Mouse (Mus musculus) brain, embryonic 14.5 days (tissue): Measurements from ENCODE around the gene Serinc5. TPM values are rescaled to one million over a fixed set of nuclear protein-coding genes. Genes with fewer than 3 reads are reported as not detected.
"Not testable (repeated sequence)": the region's sequence is repeated elsewhere in the genome, so short reads cannot be mapped to it uniquely, and the experiment has no call there.

Experiments used
- DNase-seq: peaks from one replicate; pipeline ENCODE4 v3.0.0-alpha.2; 2011; ENCODE audit warnings: low read depth
- CTCF ChIP-seq: fragments of 200-500 bp; IDR thresholded peaks from 2 replicates; pipeline ENCODE4 v1.5.1; 2012; ENCODE audit warnings: inconsistent platforms, mild to moderate bottlenecking, moderate library complexity, borderline replicate concordance; ENCODE audit not compliant: insufficient read depth, insufficient read length; ENCODE audit errors: extremely low read depth
- POLR2A ChIP-seq: fragments of 200-500 bp; IDR thresholded peaks from 2 replicates; pipeline ENCODE4 v1.6.1; 2012; ENCODE audit warnings: mild to moderate bottlenecking, inconsistent platforms, borderline replicate concordance; ENCODE audit not compliant: poor library complexity, insufficient read depth, insufficient read length, severe bottlenecking; ENCODE audit errors: extremely low read depth
- polyA plus RNA-seq: library from polyadenylated mRNA; depleted of rRNA; stranded (reverse); fragments of >200 nt; gene quantifications from 2 replicates; pipeline ENCODE4 v1.2.3, GENCODE M21; 2012

Gene Serinc5
- polyA plus RNA-seq, 1 experiment, result 31.7 TPM

DNA sequence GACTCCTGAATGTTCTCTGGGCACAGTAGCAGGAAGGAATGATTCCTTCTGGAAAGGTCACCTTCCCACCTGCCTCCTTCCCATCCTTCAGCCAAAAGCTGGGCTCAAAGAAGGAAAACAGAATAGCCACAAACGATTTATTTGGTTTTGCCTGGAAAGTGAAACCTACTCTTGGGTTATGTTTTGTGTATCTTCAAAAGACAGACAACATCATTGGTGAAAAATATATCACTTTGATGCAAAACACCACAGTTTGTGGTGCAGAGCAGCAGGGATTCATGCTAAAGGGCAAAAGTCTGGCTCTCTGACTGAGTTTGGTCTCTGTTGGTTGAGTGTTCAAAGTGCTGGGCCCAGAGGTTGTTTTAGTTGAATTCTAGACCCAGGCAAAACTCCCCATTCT, 60.8 kb downstream of the Serinc5 start:
- no peak for DNase-seq
- no peak for TF ChIP-seq CTCF
- TF ChIP-seq POLR2A, result no peak

GRCm38 (mm10) chr13:92674676-92675075, 63.8 kb downstream of the Serinc5 start:
- no peak for TF ChIP-seq CTCF

DNA sequence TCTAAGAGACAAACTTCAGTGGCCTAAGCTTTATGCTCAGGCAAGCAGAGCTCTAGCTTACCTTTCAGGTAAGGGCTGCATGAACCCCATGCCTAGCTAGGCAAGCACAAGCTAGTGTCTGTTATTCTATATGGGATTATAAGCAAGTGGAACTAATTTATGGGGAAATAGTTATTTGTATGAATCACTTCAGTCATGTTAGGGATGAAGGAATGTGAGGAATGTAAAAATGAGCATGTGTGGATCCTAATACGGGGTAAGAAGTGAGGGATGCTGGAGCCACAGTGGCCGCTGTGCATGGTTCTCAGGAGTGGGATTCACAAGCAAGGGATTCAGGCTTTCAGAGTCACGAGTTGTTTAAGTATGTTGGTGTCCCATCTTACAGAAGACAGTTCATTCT, 64.4 kb downstream of the Serinc5 start:
- DNase-seq, result no peak
- TF ChIP-seq CTCF, result no peak
- no peak for TF ChIP-seq POLR2A

More at GRCm38 (mm10) chr13:92674676-92675075, 63.8 kb downstream of the Serinc5 start:
- DNase-seq, result no peak

GRCm38 (mm10) chr13:92675897-92676584, 65.2 kb downstream of the Serinc5 start:
- DNase-seq, result no peak
- TF ChIP-seq POLR2A (no peak), CTCF (no peak)

GRCm38 (mm10) chr13:92677656-92678055, 66.8 kb downstream of the Serinc5 start:
- no peak for TF ChIP-seq CTCF
- no peak for TF ChIP-seq POLR2A
- DNase-seq, result no peak

DNA sequence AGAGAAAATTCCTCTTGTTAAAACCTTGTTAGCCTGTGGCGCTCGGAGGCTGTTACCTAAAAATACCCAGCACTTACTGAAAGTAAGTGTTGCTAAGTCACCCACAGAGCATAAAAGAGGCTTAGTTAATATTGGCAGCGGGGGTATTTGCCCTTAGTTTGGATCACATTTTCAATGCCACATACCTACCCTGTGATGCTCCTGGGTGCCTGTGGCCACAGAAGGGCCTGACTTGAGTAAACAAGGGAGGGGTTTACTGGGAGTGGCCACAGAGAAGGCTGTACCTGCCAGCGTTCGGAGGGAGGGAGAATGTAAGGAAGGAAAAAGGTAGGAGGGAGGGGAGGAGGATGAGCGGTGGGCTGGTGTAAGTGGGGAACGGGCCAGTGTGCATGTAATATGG, 68.8 kb downstream of the Serinc5 start:
- TF ChIP-seq CTCF (no peak), POLR2A (no peak)
- no peak for DNase-seq

GRCm38 (mm10) chr13:92681541-92681940, 70.7 kb downstream of the Serinc5 start:
- TF ChIP-seq CTCF, result no peak
- no peak for TF ChIP-seq POLR2A
- no peak for DNase-seq

DNA sequence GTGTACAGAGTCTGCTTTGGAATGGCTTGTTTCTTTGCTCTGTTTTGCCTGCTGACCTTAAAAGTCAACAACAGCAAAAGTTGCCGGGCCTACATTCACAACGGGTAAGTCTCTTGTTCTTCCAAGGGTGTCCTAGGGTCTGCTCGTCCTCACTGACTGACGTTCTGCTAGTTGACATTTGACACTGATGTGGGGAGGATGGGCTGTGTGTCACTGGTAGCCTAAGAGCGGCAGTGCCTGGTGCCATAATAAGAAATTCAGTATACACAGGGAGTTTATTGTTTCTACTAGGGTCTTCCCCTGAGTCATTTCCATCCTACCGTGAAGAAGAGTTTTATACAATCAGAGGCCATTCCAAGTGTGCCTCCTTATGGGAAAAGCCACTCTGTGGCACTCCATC, 71.9 kb downstream of the Serinc5 start:
- no peak for TF ChIP-seq POLR2A
- TF ChIP-seq CTCF, result no peak

GRCm38 (mm10) chr13:92683464-92683863, 72.6 kb downstream of the Serinc5 start:
- TF ChIP-seq POLR2A (no peak), CTCF (no peak)
- no peak for DNase-seq

More for the DNA sequence above, 71.9 kb downstream of the Serinc5 start:
- DNase-seq, result no peak

DNA sequence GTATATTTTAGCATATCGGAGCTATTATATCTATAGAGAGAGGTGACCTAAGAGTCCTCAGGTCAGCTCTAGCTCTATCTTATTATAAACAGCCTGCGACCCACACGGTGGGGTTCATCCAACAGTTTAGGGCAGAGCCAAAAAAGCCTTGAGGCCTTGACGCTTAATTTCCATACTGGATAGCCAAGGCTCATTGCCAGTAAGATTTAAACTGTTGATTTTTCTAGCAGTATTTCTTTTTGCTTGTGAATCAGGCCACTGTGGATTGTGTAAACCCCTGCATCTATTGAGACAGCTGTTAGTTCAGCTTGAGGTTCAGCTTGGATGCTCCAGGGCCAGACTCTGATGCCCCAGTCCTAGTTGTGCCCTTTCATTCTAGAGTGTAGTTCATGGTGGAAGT, 73.4 kb downstream of the Serinc5 start:
- no peak for DNase-seq
- TF ChIP-seq POLR2A (no peak), CTCF (no peak)

DNA sequence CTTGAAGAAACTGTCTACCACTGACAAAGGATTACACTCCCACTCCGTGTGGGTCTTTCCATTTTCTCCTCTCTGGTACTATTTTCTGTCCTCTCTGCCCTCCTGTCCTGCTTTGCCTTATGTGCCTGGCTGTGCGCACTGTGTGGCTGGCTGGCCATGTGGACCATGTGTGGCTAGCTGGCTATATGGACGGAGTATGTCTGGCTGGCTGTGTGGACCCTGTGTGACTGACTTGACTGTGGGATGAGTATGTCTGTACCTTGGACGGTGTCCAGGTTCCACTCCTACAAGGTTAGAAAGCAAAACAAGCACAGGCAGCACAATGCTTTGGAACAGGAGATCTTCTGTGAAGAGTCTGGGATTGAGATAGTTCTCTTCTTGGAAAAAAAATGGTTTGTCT, 74.4 kb downstream of the Serinc5 start:
- TF ChIP-seq POLR2A, result no peak
- TF ChIP-seq CTCF, result no peak
- DNase-seq, result no peak

DNA sequence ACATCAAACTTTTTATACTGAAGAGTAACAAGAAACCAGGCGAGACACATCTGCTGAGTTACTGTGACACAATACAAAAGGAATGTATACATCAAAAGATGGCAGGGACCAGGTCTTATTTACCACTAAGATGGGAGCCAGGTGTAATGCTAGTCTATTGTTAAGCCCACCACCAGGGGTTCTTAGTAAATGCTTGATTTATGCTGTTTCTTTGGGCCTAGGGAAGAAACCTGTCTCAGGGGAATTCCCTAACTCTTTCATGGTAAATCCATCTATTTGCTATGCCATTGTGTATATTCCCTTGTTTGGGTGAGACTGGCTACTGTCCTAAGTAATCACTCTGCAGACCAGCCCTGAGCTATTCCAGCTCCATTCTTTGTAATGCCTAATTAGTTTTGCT, 76.3 kb downstream of the Serinc5 start:
- DNase-seq, result not testable (repeated sequence)
